Mouse (Mus musculus): Measurements from ENCODE around the gene Epha10. TPM values are rescaled to one million over a fixed set of nuclear protein-coding genes. Genes with fewer than 3 reads are reported as not detected.

The Epha10 gene
- polyA plus RNA-seq, 1 experiment from 2014 or later, result not detected

GRCm38 (mm10) chr4:124950181-124951035 is 69.7 kb downstream of the Epha10 start:
- H3K27me3 ChIP-seq, result peaks cover 4% of the 10 kb centered on the region; the same call in 1 of the 2 replicates
- H3K4me1 ChIP-seq, result peaks cover 30% of the 10 kb centered on the region; the same call in 1 of the 2 replicates
- peak overlapping the region; percentile 75 for H3K27ac ChIP-seq
- H3K36me3 ChIP-seq, result no peaks in the 10 kb centered on the region
- peak; percentile 78; the same call in 1 of the 2 replicates for ATAC-seq (ENCODE audit: borderline replicate concordance, extremely low read depth, low FRiP score, low TSS enrichment)
- no peak overlapping the region for H3K9ac ChIP-seq
- no peaks in the 10 kb centered on the region for H3K9me3 ChIP-seq
- H3K4me2 ChIP-seq, result peak overlapping the region; percentile 27; the same call in 1 of the 2 replicates
- 40% methylated on average over 21 of the region's 21 CpGs for WGBS
- H3K4me3 ChIP-seq, result no peak overlapping the region

DNA sequence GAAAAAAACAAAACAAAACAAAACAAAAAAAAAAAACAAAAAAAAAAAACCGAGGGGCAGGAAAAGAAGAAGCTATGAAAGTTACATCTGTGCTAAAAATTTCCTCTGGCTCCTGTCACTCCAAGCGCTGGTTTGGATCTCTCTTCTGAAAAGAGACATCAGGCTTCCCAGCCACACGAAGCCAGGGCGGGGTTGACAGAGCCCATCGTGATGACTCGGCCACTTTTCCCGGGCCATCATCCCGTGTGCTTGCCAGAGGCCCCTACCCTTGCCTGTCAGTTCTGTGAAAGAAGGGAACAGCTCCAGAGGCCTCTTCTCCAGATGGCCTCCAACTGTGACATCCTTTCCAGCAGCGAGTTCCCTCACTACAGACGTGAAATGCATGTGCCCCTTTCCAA is 70.3 kb downstream of the Epha10 start:
- Histone ChIP-seq H3K27me3 (peaks cover 4% of the 10 kb centered on the region; the same call in 1 of the 2 replicates), H3K4me2 (peak overlapping the region; percentile 27), H3K4me1 (peaks cover 30% of the 10 kb centered on the region; the same call in 1 of the 2 replicates), H3K36me3 (no peaks in the 10 kb centered on the region), H3K9me3 (no peaks in the 10 kb centered on the region), H3K27ac (peak overlapping the region; percentile 75), H3K9ac (no peak overlapping the region), H3K4me3 (no peak overlapping the region)
- peak; percentile 56; the same call in 1 of the 2 replicates for ATAC-seq (ENCODE audit: borderline replicate concordance, extremely low read depth, low FRiP score, low TSS enrichment)
- 23% methylated on average over 10 of the region's 10 CpGs for WGBS

- Histone ChIP-seq H3K4me3 (no peak overlapping the region), H3K27ac (no peak overlapping the region), H3K9ac (no peak overlapping the region), H3K9me3 (no peaks in the 10 kb centered on the region), H3K27me3 (peaks cover 4% of the 10 kb centered on the region; the same call in 1 of the 2 replicates), H3K4me2 (no peak overlapping the region), H3K4me1 (peaks cover 30% of the 10 kb centered on the region; the same call in 1 of the 2 replicates), H3K36me3 (no peaks in the 10 kb centered on the region)
- WGBS, result 42% methylated on average over 4 of the region's 4 CpGs
- 0 out of 2 replicates have a peak, but pooled peaks have one; percentile 33 for ATAC-seq (ENCODE audit: borderline replicate concordance, extremely low read depth, low FRiP score, low TSS enrichment)
Observed at GRCm38 (mm10) chr4:124953546-124953945, 72.8 kb downstream of the Epha10 start.

DNA sequence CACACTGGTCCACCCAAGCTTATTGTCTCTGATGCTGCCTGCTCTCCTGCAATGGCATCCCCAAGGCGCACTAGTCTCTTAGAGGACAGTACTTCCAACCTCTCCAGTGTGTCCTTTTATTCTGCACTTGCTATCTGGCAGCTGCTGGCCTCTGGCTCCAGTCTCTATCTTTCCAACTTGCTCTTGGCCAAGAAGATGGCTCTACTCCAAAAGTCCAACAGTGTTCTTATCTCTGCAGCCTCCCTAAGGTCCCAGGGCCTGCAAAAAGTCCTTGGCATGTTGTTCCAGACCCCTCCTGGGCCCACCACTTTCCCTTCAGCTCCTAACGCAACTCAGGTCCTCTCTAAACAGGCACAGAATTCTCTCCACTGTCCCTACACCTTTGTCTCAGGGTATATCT is 76.6 kb downstream of the Epha10 start:
- peaks cover 9% of the 10 kb centered on the region; the same call in 1 of the 2 replicates for H3K27me3 ChIP-seq
- H3K4me3 ChIP-seq, result no peak overlapping the region
- H3K9me3 ChIP-seq, result no peaks in the 10 kb centered on the region
- no peak for ATAC-seq (ENCODE audit: borderline replicate concordance, extremely low read depth, low FRiP score, low TSS enrichment)
- no peak overlapping the region for H3K27ac ChIP-seq
- 75% methylated on average over 2 of the region's 2 CpGs for WGBS
- no peaks in the 10 kb centered on the region for H3K36me3 ChIP-seq
- H3K4me1 ChIP-seq, result peaks cover 11% of the 10 kb centered on the region; the same call in 1 of the 2 replicates
- H3K9ac ChIP-seq, result no peak overlapping the region
- H3K4me2 ChIP-seq, result no peak overlapping the region

- ATAC-seq (ENCODE audit: borderline replicate concordance, extremely low read depth, low FRiP score, low TSS enrichment), result peak; percentile 62; the same call in 1 of the 2 replicates
- WGBS, result 42% methylated on average over 11 of the region's 11 CpGs
Observed at GRCm38 (mm10) chr4:124959062-124959461, 78.4 kb downstream of the Epha10 start.

DNA sequence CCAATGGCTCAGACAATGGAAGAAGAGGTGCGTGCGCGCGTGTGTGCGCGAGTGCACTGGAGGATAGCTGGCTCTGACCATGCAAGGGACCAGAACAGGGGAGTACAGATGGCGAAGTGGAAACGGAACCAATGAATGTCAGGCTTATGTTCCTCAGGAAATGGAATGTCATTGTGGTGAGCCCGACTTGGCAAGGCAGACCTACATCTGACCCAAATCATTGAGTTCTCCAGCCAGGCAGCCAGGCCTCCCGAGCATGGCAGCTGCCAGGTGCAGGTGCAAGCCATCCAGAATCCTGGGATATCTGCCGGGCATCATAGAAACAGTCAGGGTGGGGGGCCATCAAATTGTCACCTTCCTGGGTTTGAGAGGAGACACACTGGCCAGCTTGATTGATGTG is 80.2 kb downstream of the Epha10 start:
- Histone ChIP-seq H3K9me3 (no peaks in the 10 kb centered on the region), H3K27me3 (peaks cover 4% of the 10 kb centered on the region; the same call in 1 of the 2 replicates), H3K4me2 (no peak overlapping the region), H3K4me1 (no peaks in the 10 kb centered on the region; the same call in 1 of the 2 replicates), H3K27ac (no peak overlapping the region), H3K9ac (no peak overlapping the region), H3K36me3 (no peaks in the 10 kb centered on the region), H3K4me3 (no peak overlapping the region)
- WGBS, result 87% methylated on average over 11 of the region's 11 CpGs
- no peak for ATAC-seq (ENCODE audit: borderline replicate concordance, extremely low read depth, low FRiP score, low TSS enrichment)

More at GRCm38 (mm10) chr4:124959062-124959461, 78.4 kb downstream of the Epha10 start:
- Histone ChIP-seq H3K27ac (no peak overlapping the region), H3K9ac (no peak overlapping the region), H3K4me2 (no peak overlapping the region), H3K4me3 (no peak overlapping the region), H3K9me3 (no peaks in the 10 kb centered on the region), H3K27me3 (peaks cover 9% of the 10 kb centered on the region; the same call in 1 of the 2 replicates), H3K4me1 (no peaks in the 10 kb centered on the region; the same call in 1 of the 2 replicates), H3K36me3 (no peaks in the 10 kb centered on the region)

GRCm38 (mm10) chr4:124962576-124962975 is 81.9 kb downstream of the Epha10 start:
- Histone ChIP-seq H3K9me3 (no peaks in the 10 kb centered on the region), H3K4me2 (no peak overlapping the region), H3K4me1 (no peaks in the 10 kb centered on the region; the same call in 1 of the 2 replicates), H3K27me3 (peaks cover 4% of the 10 kb centered on the region; the same call in 1 of the 2 replicates), H3K27ac (no peak overlapping the region), H3K9ac (no peak overlapping the region), H3K36me3 (no peaks in the 10 kb centered on the region), H3K4me3 (no peak overlapping the region)
- WGBS, result 21% methylated on average over 11 of the region's 11 CpGs
- ATAC-seq (ENCODE audit: borderline replicate concordance, extremely low read depth, low FRiP score, low TSS enrichment), result no peak

DNA sequence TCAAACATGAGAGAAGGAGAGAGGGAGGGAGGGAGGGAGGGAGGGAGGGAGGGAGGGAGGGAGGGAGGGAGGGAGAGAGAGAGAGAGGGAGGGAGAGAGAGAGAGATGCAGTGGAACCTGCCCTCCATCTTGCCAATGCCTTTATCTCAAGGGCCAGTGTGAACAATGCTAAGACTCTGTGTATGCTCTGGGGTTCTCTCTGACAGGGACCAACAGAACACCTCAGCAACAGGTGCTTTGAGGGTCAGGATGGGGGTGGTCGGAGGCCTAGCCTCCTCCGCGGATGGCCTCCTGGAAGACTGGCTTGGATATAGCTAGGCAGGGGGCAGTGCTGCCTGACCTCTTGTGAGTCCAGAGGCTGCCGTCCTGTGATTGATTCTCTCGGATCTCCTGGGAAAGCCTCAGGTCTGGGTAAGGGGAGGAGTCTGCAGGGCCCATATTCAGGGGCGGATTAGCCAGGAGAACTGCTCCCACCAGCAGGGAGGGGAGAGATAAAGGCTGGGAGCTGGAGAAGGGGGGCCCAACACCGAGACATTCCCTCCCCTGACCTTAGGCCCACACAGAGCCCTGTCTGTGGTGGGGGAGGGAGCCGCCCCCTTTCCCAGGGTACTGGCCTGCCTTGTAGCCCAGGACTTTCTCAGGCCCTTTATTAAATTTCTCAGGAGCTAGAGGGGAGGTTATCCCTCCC is 84.4 kb downstream of the Epha10 start:
- ATAC-seq (ENCODE audit: borderline replicate concordance, extremely low read depth, low FRiP score, low TSS enrichment), result no peak

More for the DNA sequence above, 84.4 kb downstream of the Epha10 start:
- Histone ChIP-seq H3K27ac (no peak overlapping the region), H3K4me1 (no peaks in the 10 kb centered on the region), H3K36me3 (no peaks in the 10 kb centered on the region), H3K4me3 (no peak overlapping the region), H3K4me2 (no peak overlapping the region), H3K9me3 (no peaks in the 10 kb centered on the region), H3K27me3 (peaks cover 4% of the 10 kb centered on the region; the same call in 1 of the 2 replicates), H3K9ac (no peak overlapping the region)
- whole genome bisulfite sequencing, result 21% methylated on average over 8 of the region's 8 CpGs

Other genes starting within 250 kb of the Epha10 start
- 0.06 and 0.14 TPM in 2 replicates for gene Pou3f1, start 224.1 kb upstream of the Epha10 start, polyA plus RNA-seq (2015; fragmentation: Nextera tagmentation; extraction: Ambion mirVana)
- 57.7 and 60.8 TPM in 2 replicates for gene Utp11, start 187.3 kb upstream of the Epha10 start, polyA plus RNA-seq (2015; fragmentation: Nextera tagmentation; extraction: Ambion mirVana)
- 5.3 and 9.3 TPM in 2 replicates for gene Fhl3, start 180.2 kb upstream of the Epha10 start, polyA plus RNA-seq (2015; fragmentation: Nextera tagmentation; extraction: Ambion mirVana)
- 148 and 151 TPM in 2 replicates for gene Sf3a3, start 166.1 kb upstream of the Epha10 start, polyA plus RNA-seq (2015; fragmentation: Nextera tagmentation; extraction: Ambion mirVana)
- gene Inpp5b, start 139.0 kb upstream of the Epha10 start, polyA plus RNA-seq (2015; fragmentation: Nextera tagmentation; extraction: Ambion mirVana), result 28.2 and 35.5 TPM in 2 replicates
- 12.8 and 13.2 TPM in 2 replicates for gene Mtf1, start 78.8 kb upstream of the Epha10 start, polyA plus RNA-seq (2015; fragmentation: Nextera tagmentation; extraction: Ambion mirVana)
- gene Yrdc, start 30.2 kb upstream of the Epha10 start, polyA plus RNA-seq (2015; fragmentation: Nextera tagmentation; extraction: Ambion mirVana), result 36.1 and 40.5 TPM in 2 replicates
- gene 1110065P20Rik, start 29.7 kb upstream of the Epha10 start, polyA plus RNA-seq (2015; fragmentation: Nextera tagmentation; extraction: Ambion mirVana), result 58.2 and 59.0 TPM in 2 replicates
- 0.42 and 0.59 TPM in 2 replicates for gene Maneal, start 18.7 kb upstream of the Epha10 start, polyA plus RNA-seq (2015; fragmentation: Nextera tagmentation; extraction: Ambion mirVana)
- gene 9930104L06Rik, start 56.1 kb downstream of the Epha10 start, polyA plus RNA-seq (2015; fragmentation: Nextera tagmentation; extraction: Ambion mirVana), result 11.9 and 13.1 TPM in 2 replicates
- gene Cdca8, start 58.4 kb downstream of the Epha10 start, polyA plus RNA-seq (2015; fragmentation: Nextera tagmentation; extraction: Ambion mirVana), result 154 and 166 TPM in 2 replicates
- 7.4 and 9.5 TPM in 2 replicates for gene Rspo1, start 105.5 kb downstream of the Epha10 start, polyA plus RNA-seq (2015; fragmentation: Nextera tagmentation; extraction: Ambion mirVana)
- gene Gnl2, start 135.7 kb downstream of the Epha10 start, polyA plus RNA-seq (2015; fragmentation: Nextera tagmentation; extraction: Ambion mirVana), result 70.9 and 78.3 TPM in 2 replicates
- gene Dnali1, start 184.8 kb downstream of the Epha10 start, polyA plus RNA-seq (2015; fragmentation: Nextera tagmentation; extraction: Ambion mirVana), result 1.7 and 2.0 TPM in 2 replicates
- gene Snip1, start 185.8 kb downstream of the Epha10 start, polyA plus RNA-seq (2015; fragmentation: Nextera tagmentation; extraction: Ambion mirVana), result 31.0 and 32.9 TPM in 2 replicates
- gene Meaf6, start 204.2 kb downstream of the Epha10 start, polyA plus RNA-seq (2015; fragmentation: Nextera tagmentation; extraction: Ambion mirVana), result 52.3 and 53.4 TPM in 2 replicates
- gene Zc3h12a, start 246.9 kb downstream of the Epha10 start, polyA plus RNA-seq (2015; fragmentation: Nextera tagmentation; extraction: Ambion mirVana), result 0.57 and 0.60 TPM in 2 replicates

All from lung, embryonic 15.5 days (tissue).